Mouse (Mus musculus) embryonic facial prominence, embryonic 12.5 days (tissue): ENCODE measurements around the gene Foxn1. TPM values are rescaled to one million over a fixed set of nuclear protein-coding genes. Genes with fewer than 3 reads are reported as not detected.

Source experiments
- ATAC-seq: fragments of 200-750 bp; cut with Nextera tagmentation; 2 replicates; pipeline ENCODE4 v1.8.0; 2017; ENCODE audit not compliant: insufficient number of reproducible peaks, insufficient read depth, low FRiP score, low TSS enrichment
- H3K27ac ChIP-seq: fragments of 300-500 bp; sonication (generic); 2 replicates; pipeline ENCODE4 v1.5.1; 2016; ENCODE audit warnings: mild to moderate bottlenecking
- H3K27me3 ChIP-seq: fragments of 300-500 bp; sonication (generic); 2 replicates; pipeline ENCODE4 v1.6.1; 2016; ENCODE audit warnings: mild to moderate bottlenecking, moderate library complexity
- H3K36me3 ChIP-seq: fragments of 300-500 bp; sonication (generic); 2 replicates; pipeline ENCODE4 v1.6.1; 2016; ENCODE audit warnings: mild to moderate bottlenecking
- H3K4me1 ChIP-seq: fragments of 300-500 bp; sonication (generic); 2 replicates; pipeline ENCODE4 v1.6.1; 2016
- H3K4me2 ChIP-seq: fragments of 300-500 bp; sonication (generic); replicated peaks from 2 replicates; pipeline ENCODE4 v1.6.1; 2016; ENCODE audit warnings: mild to moderate bottlenecking, moderate library complexity
- H3K4me3 ChIP-seq: fragments of 300-500 bp; sonication (generic); 2 replicates; pipeline ENCODE4 v1.5.1; 2016; ENCODE audit warnings: mild to moderate bottlenecking
- H3K9ac ChIP-seq: fragments of 300-500 bp; sonication (generic); 2 replicates; pipeline ENCODE4 v1.6.1; 2016; ENCODE audit warnings: mild to moderate bottlenecking, moderate library complexity
- H3K9me3 ChIP-seq: fragments of 300-500 bp; sonication (generic); 2 replicates; pipeline ENCODE4 v1.6.1; 2016; ENCODE audit warnings: mild to moderate bottlenecking, moderate library complexity
- WGBS: fragments of 180-500 bp; shearing (Covaris S2); methylation state at CpG from one replicate; pipeline ENCODE4 v1.1.7; 2016; 5-methylcytosine and 5-hydroxymethylcytosine counted together
- polyA plus RNA-seq: library from polyadenylated mRNA; unstranded; fragments of >200 nt; fragmentation: Nextera tagmentation; extraction: Ambion mirVana; gene quantifications from 2 replicates; pipeline ENCODE4 v1.2.1, GENCODE M21; 2016

Foxn1 gene
- polyA plus RNA-seq, 1 experiment from 2014 or later, result 0.18 TPM

DNA sequence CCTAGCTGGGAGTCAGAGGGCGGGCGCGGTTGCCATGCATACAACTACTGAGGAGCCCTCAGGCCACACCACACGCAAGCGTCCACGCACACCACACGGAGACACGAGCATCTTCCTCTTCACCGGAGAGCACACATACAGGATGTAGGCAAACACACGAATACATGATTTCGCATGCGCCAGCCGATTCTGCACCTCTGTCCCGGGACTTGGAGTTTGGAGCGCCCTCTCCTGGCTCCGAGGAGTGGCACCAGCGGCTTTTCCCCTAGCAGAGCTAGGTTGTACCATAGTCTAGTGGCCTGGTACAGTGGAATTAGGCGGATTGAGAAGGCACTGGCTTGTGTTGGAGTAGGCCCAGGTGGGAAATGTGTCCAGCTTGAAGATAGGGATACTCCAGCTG, 11.0 kb upstream of the Foxn1 start:
- peak; percentile 43; the same call in 1 of the 2 replicates for ATAC-seq
- 0 out of 2 replicates have a peak, but pooled peaks cover 4% of the 10 kb centered on the region for H3K4me1 ChIP-seq
- no peaks in the 10 kb centered on the region for H3K9me3 ChIP-seq
- no peaks in the 10 kb centered on the region; the same call in 1 of the 2 replicates for H3K27me3 ChIP-seq
- H3K4me2 ChIP-seq, result peak overlapping the region; percentile 41
- H3K27ac ChIP-seq, result no peak overlapping the region
- H3K9ac ChIP-seq, result 0 out of 2 replicates have a peak overlapping the region, but pooled peaks have one; percentile 3
- H3K36me3 ChIP-seq, result no peaks in the 10 kb centered on the region
- peak overlapping the region; percentile 19; the same call in 1 of the 2 replicates for H3K4me3 ChIP-seq
- 9% methylated on average over 18 of the region's 18 CpGs for WGBS

DNA sequence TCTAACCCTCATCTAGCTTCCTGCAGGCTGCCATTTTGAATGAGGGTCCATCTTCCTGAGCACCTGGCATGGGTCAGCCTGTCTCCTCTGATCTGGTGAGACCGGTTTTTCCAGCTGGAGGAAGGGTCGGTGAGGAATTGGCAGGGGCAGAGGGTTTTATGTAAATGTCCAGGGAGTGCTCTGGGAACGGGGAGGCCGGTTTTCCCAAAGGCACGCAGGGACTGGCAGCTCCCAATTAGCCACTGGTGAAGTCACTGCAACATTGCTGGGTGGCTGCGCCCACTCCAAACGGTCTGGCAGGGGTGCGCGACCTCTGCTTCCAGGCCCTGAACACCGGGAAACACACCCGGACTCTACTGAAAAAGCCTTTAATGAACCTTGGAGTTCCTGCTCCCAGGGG, 10.6 kb upstream of the Foxn1 start:
- Histone ChIP-seq H3K9ac (0 out of 2 replicates have a peak overlapping the region, but pooled peaks have one; percentile 3), H3K4me3 (peak overlapping the region; percentile 19; the same call in 1 of the 2 replicates), H3K27ac (no peak overlapping the region), H3K4me1 (0 out of 2 replicates have a peak, but pooled peaks cover 4% of the 10 kb centered on the region), H3K9me3 (no peaks in the 10 kb centered on the region), H3K27me3 (no peaks in the 10 kb centered on the region; the same call in 1 of the 2 replicates), H3K4me2 (peak overlapping the region; percentile 41), H3K36me3 (no peaks in the 10 kb centered on the region)
- no peak for ATAC-seq
- WGBS, result 30% methylated on average over 11 of the region's 11 CpGs

DNA sequence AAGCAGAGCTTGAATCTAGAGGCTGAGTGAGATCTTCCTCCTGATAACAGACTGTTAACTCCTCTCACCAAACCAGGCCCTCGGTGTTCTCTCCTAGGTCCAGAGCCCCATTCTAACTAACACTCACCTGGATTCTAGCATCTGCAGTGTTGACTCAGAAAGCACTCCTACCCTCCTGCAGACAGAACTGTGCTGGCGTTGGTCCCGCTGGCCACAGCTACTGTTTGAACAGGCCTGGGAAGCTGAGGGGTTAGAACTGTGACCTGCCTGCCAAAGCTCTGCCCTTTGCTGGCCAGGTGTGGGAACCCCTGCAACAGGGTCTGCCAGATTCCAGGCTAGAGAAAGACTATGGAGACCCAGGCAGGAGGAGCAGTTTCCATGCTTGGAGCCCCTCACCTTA, 6.4 kb upstream of the Foxn1 start:
- WGBS, result 83% methylated on average over 3 of the region's 3 CpGs
- Histone ChIP-seq H3K27ac (no peak overlapping the region), H3K9ac (no peak overlapping the region), H3K4me3 (no peak overlapping the region), H3K9me3 (no peaks in the 10 kb centered on the region), H3K4me1 (0 out of 2 replicates have a peak, but pooled peaks cover 4% of the 10 kb centered on the region), H3K36me3 (no peaks in the 10 kb centered on the region), H3K27me3 (no peaks in the 10 kb centered on the region; the same call in 1 of the 2 replicates), H3K4me2 (no peak overlapping the region)
- ATAC-seq, result no peak

DNA sequence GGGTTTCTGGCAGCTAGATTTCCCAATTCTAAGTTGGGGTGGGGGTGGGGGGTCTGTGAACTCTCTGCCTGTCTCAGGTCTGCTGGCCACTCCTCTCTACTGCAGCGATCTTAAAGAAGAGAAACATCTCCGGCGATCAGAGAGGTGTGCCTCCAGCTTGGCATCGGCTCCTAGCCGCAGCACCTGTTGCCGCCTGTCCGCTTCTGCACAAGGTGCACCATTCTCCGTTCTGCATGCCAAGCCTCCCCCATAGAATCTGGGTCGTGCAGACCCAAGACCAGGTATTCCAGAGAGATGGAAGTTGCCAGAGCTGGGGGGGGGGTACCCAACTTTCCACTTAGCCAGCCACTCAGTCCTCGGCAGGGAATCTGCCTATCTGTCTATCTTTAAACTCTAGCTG, 582 bp downstream of the Foxn1 start:
- Histone ChIP-seq H3K4me3 (no peak overlapping the region), H3K9me3 (no peaks in the 10 kb centered on the region), H3K4me1 (0 out of 2 replicates have a peak, but pooled peaks cover 6% of the 10 kb centered on the region), H3K27ac (no peak overlapping the region), H3K27me3 (no peaks in the 10 kb centered on the region; the same call in 1 of the 2 replicates), H3K9ac (no peak overlapping the region), H3K36me3 (no peaks in the 10 kb centered on the region), H3K4me2 (no peak overlapping the region)
- 79% methylated on average over 10 of the region's 10 CpGs for WGBS
- ATAC-seq, result no peak

DNA sequence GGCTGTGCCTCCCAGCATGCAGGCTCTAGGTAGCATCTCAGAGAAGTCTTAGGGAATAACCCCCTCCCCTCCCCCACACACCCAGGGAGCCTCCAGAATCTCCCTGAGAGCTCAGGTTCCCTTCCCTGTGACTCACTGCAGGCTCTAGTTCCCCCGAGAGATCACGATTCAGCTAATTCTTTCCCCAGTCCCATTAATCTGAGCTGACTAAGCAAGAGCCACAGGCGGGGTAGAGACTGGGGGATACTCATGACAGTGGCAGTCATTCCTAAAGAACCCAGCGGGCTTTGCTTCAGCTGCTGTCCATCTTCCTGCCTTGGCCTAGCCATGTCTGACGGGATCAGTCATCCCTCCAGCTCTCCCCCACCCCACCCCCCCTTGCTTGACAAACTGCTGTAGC, 3.7 kb downstream of the Foxn1 start:
- 19% methylated on average over 5 of the region's 5 CpGs for WGBS
- Histone ChIP-seq H3K9me3 (no peaks in the 10 kb centered on the region), H3K27me3 (no peaks in the 10 kb centered on the region; the same call in 1 of the 2 replicates), H3K9ac (no peak overlapping the region), H3K27ac (no peak overlapping the region), H3K4me2 (no peak overlapping the region), H3K4me3 (no peak overlapping the region), H3K36me3 (no peaks in the 10 kb centered on the region), H3K4me1 (0 out of 2 replicates have a peak, but pooled peaks cover 6% of the 10 kb centered on the region)
- ATAC-seq, result no peak

DNA sequence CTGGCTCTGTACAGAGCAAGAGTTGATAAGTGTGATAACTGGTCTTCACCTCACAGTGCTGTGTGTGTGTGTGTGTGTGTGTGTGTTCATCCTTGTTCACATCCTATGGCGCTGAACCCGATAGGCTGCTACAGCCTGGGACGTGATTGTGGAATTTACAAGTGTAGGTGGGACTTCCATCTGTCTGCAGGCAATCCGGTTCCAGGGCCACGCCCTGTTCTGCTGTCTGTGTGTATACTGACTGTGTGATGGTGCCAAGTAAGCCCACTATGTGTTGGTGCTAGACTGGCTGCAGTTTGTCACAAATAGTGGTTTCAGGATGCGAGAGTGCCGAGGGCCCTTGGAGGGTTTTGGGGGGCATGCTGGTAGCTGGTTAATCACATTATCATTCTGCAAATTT, 4.1 kb downstream of the Foxn1 start:
- no peaks in the 10 kb centered on the region for H3K9me3 ChIP-seq
- no peaks in the 10 kb centered on the region; the same call in 1 of the 2 replicates for H3K27me3 ChIP-seq
- H3K36me3 ChIP-seq, result no peaks in the 10 kb centered on the region
- H3K4me1 ChIP-seq, result 0 out of 2 replicates have a peak, but pooled peaks cover 6% of the 10 kb centered on the region
- no peak overlapping the region for H3K4me2 ChIP-seq
- no peak overlapping the region for H3K9ac ChIP-seq
- ATAC-seq, result no peak
- WGBS, result 67% methylated on average over 7 of the region's 7 CpGs
- H3K27ac ChIP-seq, result no peak overlapping the region
- no peak overlapping the region for H3K4me3 ChIP-seq

DNA sequence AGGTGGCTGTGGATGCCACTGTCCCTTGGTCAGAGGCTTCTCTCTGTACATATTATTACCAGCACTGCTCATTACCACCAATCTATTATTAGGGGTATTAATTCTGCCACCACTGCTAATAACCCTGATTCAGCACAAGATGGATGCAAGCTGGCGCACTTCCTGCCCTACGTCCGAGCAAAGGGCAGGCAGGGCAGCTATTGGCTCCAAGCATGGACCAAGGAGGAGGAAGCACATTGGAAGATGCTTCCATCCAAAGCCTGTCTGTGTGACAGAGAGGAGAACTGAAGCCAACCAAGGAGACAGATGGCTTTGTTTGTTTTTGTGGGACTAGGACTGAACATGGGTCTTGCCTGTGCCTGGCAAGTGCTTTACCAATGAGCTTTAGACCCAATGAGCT, 5.4 kb downstream of the Foxn1 start:
- H3K9me3 ChIP-seq, result no peaks in the 10 kb centered on the region
- no peak overlapping the region for H3K9ac ChIP-seq
- H3K36me3 ChIP-seq, result no peaks in the 10 kb centered on the region
- no peaks in the 10 kb centered on the region for H3K27me3 ChIP-seq
- 72% methylated on average over 3 of the region's 3 CpGs for WGBS
- no peak overlapping the region for H3K4me3 ChIP-seq
- no peak overlapping the region for H3K4me2 ChIP-seq
- ATAC-seq, result no peak
- 0 out of 2 replicates have a peak, but pooled peaks cover 6% of the 10 kb centered on the region for H3K4me1 ChIP-seq
- H3K27ac ChIP-seq, result no peak overlapping the region

DNA sequence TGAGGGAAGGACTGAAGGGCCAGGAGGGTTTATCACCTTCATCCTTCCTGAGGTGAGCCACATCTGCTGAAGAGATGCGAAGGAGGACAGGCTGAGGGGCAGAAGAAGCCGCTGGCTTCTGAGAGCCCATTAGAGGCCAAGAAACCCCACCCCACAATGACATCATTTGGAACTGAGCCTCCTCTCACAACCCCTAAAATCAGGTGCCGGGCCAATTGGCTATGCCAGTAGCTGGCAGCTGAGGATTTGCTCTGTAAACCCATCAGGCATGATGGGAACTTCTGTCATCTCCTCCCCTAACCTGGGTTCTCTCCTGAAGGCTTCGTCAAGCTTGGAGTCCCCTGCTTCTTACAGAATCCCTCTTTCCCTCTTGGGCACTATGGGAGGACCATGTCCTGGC, 6.0 kb downstream of the Foxn1 start:
- no peak for ATAC-seq
- H3K27me3 ChIP-seq, result no peaks in the 10 kb centered on the region
- H3K9ac ChIP-seq, result no peak overlapping the region
- WGBS, result 85% methylated on average over 4 of the region's 4 CpGs
- H3K4me1 ChIP-seq, result 0 out of 2 replicates have a peak, but pooled peaks cover 6% of the 10 kb centered on the region
- H3K4me3 ChIP-seq, result no peak overlapping the region
- H3K9me3 ChIP-seq, result no peaks in the 10 kb centered on the region
- H3K27ac ChIP-seq, result no peak overlapping the region
- no peak overlapping the region for H3K4me2 ChIP-seq
- H3K36me3 ChIP-seq, result no peaks in the 10 kb centered on the region

DNA sequence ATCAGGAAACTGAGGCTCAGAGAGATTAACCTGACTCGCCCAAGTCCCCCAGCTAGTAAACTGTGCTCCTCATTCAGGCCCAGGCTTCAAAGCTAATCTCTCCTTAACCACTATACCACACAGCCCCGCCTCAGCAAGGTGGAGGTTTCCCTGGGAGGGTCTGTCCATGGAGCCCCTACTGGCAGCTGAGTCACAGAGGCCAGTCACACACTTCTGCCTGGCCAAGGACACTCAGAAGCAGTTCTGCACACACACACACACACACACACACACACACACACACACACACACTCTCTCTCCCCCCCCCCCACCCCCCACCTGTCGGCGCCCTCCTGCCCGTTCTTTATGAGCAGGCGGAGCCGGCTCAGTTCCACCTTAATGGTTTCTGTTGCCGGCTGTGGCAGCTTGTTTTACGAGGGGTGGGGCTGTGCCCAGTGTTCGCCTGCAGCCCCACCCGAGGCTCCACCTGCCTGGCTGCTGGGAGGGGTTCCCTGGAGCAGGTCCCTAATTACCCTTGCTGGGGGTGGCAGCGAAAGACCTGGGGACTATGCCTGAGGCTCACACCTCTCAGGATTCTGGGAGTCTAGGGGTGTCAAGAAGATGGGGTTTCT, 8.7 kb downstream of the Foxn1 start:
- H3K4me1 ChIP-seq, result peaks cover 3% of the 10 kb centered on the region
- no peaks in the 10 kb centered on the region for H3K27me3 ChIP-seq
- ATAC-seq, result no peak
- 47% methylated on average over 12 of the region's 12 CpGs for WGBS
- H3K4me3 ChIP-seq, result no peak overlapping the region
- H3K4me2 ChIP-seq, result no peak overlapping the region
- no peaks in the 10 kb centered on the region for H3K9me3 ChIP-seq
- H3K27ac ChIP-seq, result no peak overlapping the region
- no peak overlapping the region for H3K9ac ChIP-seq
- H3K36me3 ChIP-seq, result no peaks in the 10 kb centered on the region

DNA sequence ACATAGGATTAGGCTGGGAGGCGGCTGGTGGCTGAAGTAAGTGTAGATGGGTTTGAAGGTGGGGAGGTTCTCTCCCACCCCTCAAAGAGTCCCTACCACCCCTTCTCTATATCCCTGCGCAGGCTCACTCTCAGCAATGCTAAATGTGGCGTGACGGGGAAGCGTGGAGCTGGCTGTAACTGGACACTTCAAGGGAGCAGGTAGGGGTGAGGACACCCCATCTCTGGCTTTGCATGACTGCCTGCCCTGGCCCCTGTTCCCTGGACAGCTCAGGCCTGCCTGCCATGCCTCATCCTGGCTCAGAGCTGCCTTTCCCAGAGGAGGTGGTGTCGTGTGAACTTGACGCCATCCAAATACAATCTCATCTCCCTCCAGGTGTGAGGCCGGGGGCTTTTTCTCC, 12.2 kb downstream of the Foxn1 start:
- H3K27me3 ChIP-seq, result no peaks in the 10 kb centered on the region
- peak overlapping the region; percentile 4; the same call in 1 of the 2 replicates for H3K9ac ChIP-seq
- no peaks in the 10 kb centered on the region for H3K36me3 ChIP-seq
- peak overlapping the region; percentile 26; the same call in 1 of the 2 replicates for H3K27ac ChIP-seq
- H3K9me3 ChIP-seq, result no peaks in the 10 kb centered on the region
- H3K4me2 ChIP-seq, result no peak overlapping the region
- no peaks in the 10 kb centered on the region; the same call in none of the 2 replicates for H3K4me1 ChIP-seq
- ATAC-seq, result no peak
- 60% methylated on average over 8 of the region's 8 CpGs for WGBS
- no peak overlapping the region for H3K4me3 ChIP-seq

DNA sequence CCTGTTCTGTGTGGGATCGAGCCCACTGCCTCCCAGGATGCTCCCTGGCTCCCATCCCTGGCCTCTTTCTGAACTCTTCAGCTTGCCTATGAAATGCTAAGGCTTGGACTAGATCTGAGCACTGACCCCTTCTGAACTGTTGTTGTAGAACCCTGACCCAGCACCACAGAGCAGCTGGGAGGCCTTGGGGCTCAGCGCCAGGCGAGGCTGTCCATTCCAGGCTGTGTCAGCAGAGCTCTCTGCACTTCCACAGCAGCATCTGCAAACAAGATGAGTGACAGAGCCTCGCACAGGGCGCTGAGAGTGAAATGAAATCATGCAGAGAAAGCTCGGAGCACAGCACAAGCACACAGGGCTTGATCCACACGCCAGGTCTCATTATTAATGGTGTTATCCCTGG, 13.7 kb downstream of the Foxn1 start:
- Histone ChIP-seq H3K36me3 (no peaks in the 10 kb centered on the region), H3K4me1 (no peaks in the 10 kb centered on the region; the same call in none of the 2 replicates), H3K27me3 (no peaks in the 10 kb centered on the region), H3K4me2 (no peak overlapping the region), H3K9me3 (no peaks in the 10 kb centered on the region), H3K4me3 (no peak overlapping the region), H3K9ac (no peak overlapping the region), H3K27ac (no peak overlapping the region)
- no peak for ATAC-seq
- WGBS, result 63% methylated on average over 7 of the region's 7 CpGs

DNA sequence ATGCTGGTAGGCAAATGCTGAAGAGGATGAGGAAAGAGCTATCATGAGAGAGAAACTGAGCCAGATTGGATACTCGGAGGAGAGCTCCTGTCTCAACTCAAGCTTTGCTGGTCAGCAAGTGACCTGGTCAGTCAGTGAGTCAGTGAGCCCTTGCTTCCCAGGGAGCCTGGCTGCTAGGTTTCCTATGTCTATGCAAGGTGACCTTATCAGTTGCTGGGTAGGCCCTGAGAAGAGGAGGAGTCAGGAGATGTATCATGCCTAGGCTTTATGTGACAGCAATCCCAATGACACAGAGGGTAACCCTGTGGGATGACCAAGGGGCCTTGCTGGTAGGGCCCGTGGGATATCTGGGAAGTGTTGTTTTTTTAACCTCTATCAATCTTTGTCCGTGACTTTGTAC, 14.2 kb downstream of the Foxn1 start:
- no peak overlapping the region for H3K4me3 ChIP-seq
- no peak overlapping the region for H3K4me2 ChIP-seq
- H3K4me1 ChIP-seq, result no peaks in the 10 kb centered on the region; the same call in none of the 2 replicates
- no peak for ATAC-seq
- WGBS, result 77% methylated on average over 3 of the region's 3 CpGs
- H3K36me3 ChIP-seq, result no peaks in the 10 kb centered on the region
- no peaks in the 10 kb centered on the region for H3K9me3 ChIP-seq
- no peak overlapping the region for H3K27ac ChIP-seq
- H3K9ac ChIP-seq, result no peak overlapping the region
- no peaks in the 10 kb centered on the region for H3K27me3 ChIP-seq
